Comparison of ENCODE assay signal across 8 mouse cellular contexts in genomic region chr2:30119641-30120051, GRCm38 (mm10). TPM values are rescaled to one million over a fixed set of nuclear protein-coding genes. Genes with fewer than 3 reads are reported as not detected.
DNase-seq lines count a peak whose midpoint lies in the region; ATAC-seq lines count a peak whose summit lies in the region.

No protein-coding gene starts in this region.

- DNase-seq in CD4-positive, CD25-positive, alpha-beta regulatory T cell, adult 2 months (ENCODE audit: low read depth, low spot score) = peak; percentile 83
- peak; percentile 92 for DNase-seq in brain, adult 2 months (ENCODE audit: low read depth, low spot score)
- peak; percentile 83 for DNase-seq in layer of hippocampus, adult 11-12 months (ENCODE audit: low spot score)
- DNase-seq in embryo, embryonic 10.5 days (ENCODE audit: low spot score) = no peak
- no peak for DNase-seq in cerebellum, postnatal 14 days
- DNase-seq in heart, adult 18-20 months = no peak

- peak overlapping the region; percentile 71 for H3K27ac ChIP-seq in neural tube, embryonic 13.5 days (replicated peaks)
- no peak overlapping the region for H3K27ac ChIP-seq in heart, embryonic 11.5 days (ENCODE audit: low read depth, low read length)

- peak overlapping the region; percentile 11; the same call in 1 of the 2 replicates for H3K4me2 ChIP-seq in neural tube, embryonic 13.5 days
- H3K4me2 ChIP-seq in heart, embryonic 11.5 days = no peak overlapping the region

- no peak overlapping the region for H3K4me3 ChIP-seq in neural tube, embryonic 13.5 days
- H3K4me3 ChIP-seq in heart, embryonic 11.5 days (ENCODE audit: low read depth, low read length) = no peak overlapping the region

- H3K9me3 ChIP-seq in neural tube, embryonic 13.5 days = no peaks in the 10 kb centered on the region
- no peaks in the 10 kb centered on the region for H3K9me3 ChIP-seq in heart, embryonic 11.5 days (replicated peaks; ENCODE audit: control insufficient read depth, low read length)

- WGBS in neural tube, embryonic 13.5 days = 14% methylated on average over 6 of the region's 6 CpGs
- WGBS in heart, embryonic 11.5 days (ENCODE audit: insufficient replicate concordance) = 42% methylated on average over 6 of the region's 6 CpGs

- peaks cover 41% of the 10 kb centered on the region for H3K4me1 ChIP-seq in neural tube, embryonic 13.5 days (replicated peaks)
- peaks cover 6% of the 10 kb centered on the region for H3K4me1 ChIP-seq in heart, embryonic 11.5 days (ENCODE audit: control insufficient read depth, insufficient read depth, low read length)

- H3K27me3 ChIP-seq in neural tube, embryonic 13.5 days = no peaks in the 10 kb centered on the region
- no peaks in the 10 kb centered on the region for H3K27me3 ChIP-seq in heart, embryonic 11.5 days (ENCODE audit: control insufficient read depth, insufficient read depth, low read length)

- peaks cover 22% of the 10 kb centered on the region; the same call in 1 of the 2 replicates for H3K36me3 ChIP-seq in neural tube, embryonic 13.5 days
- peaks cover 3% of the 10 kb centered on the region; the same call in 1 of the 2 replicates for H3K36me3 ChIP-seq in heart, embryonic 11.5 days (ENCODE audit: control insufficient read depth, insufficient read depth, low read length)

- ATAC-seq in neural tube, embryonic 13.5 days (ENCODE audit: low read depth) = peak; percentile 54; the same call in 1 of the 2 replicates
- no peak for ATAC-seq in heart, embryonic 11.5 days (replicated peaks; ENCODE audit: insufficient number of reproducible peaks, low FRiP score, low TSS enrichment)

- peak overlapping the region; percentile 9; the same call in 1 of the 2 replicates for H3K9ac ChIP-seq in neural tube, embryonic 13.5 days
- H3K9ac ChIP-seq in heart, embryonic 11.5 days (ENCODE audit: low read depth, low read length) = no peak overlapping the region

RNA-seq across cellular contexts. Expression of gene Zer1, which starts 4.7 kb away (rescaled TPM):
- 11.8 and 12.8 TPM in 2 replicates for polyA plus RNA-seq in neural tube, embryonic 13.5 days (2015; fragmentation: Nextera tagmentation; extraction: Ambion mirVana)
- 10 to 100 TPM; 21.8 to 23.5 TPM for total RNA-seq in heart, adult 18-20 months (2021)
- polyA plus RNA-seq in heart, embryonic 11.5 days (2014; fragmentation: Nextera tagmentation; extraction: Ambion mirVana) = 5.4 and 7.1 TPM in 2 replicates

RNA-seq across cellular contexts. Expression of gene Tbc1d13, which starts 13.9 kb away (rescaled TPM):
- polyA plus RNA-seq in neural tube, embryonic 13.5 days (2015; fragmentation: Nextera tagmentation; extraction: Ambion mirVana) = 9.4 and 11.7 TPM in 2 replicates
- 10 to 100 TPM; 17.4 to 18.6 TPM for total RNA-seq in heart, adult 18-20 months (2021)
- polyA plus RNA-seq in heart, embryonic 11.5 days (2014; fragmentation: Nextera tagmentation; extraction: Ambion mirVana) = 8.2 and 9.1 TPM in 2 replicates

RNA-seq across cellular contexts. Expression of gene Zdhhc12, which starts 26.2 kb away (rescaled TPM):
- polyA plus RNA-seq in neural tube, embryonic 13.5 days (2015; fragmentation: Nextera tagmentation; extraction: Ambion mirVana) = 26.5 and 32.5 TPM in 2 replicates
- total RNA-seq in heart, adult 18-20 months (2021) = 1 to 10 TPM; 2.8 to 3.9 TPM
- 56.3 and 59.1 TPM in 2 replicates for polyA plus RNA-seq in heart, embryonic 11.5 days (2014; fragmentation: Nextera tagmentation; extraction: Ambion mirVana)

RNA-seq across cellular contexts. Expression of gene Pkn3, which starts 42.2 kb away (rescaled TPM):
- polyA plus RNA-seq in neural tube, embryonic 13.5 days (2015; fragmentation: Nextera tagmentation; extraction: Ambion mirVana) = 1.8 and 2.7 TPM in 2 replicates
- 1 to 10 TPM; 7.8 to 9.3 TPM for total RNA-seq in heart, adult 18-20 months (2021)
- polyA plus RNA-seq in heart, embryonic 11.5 days (2014; fragmentation: Nextera tagmentation; extraction: Ambion mirVana) = 11.0 and 11.2 TPM in 2 replicates

RNA-seq across cellular contexts. Expression of gene Endog, which starts 51.6 kb away (rescaled TPM):
- 15.6 and 17.3 TPM in 2 replicates for polyA plus RNA-seq in neural tube, embryonic 13.5 days (2015; fragmentation: Nextera tagmentation; extraction: Ambion mirVana)
- 10 to 100 TPM; 89.0 to 98.3 TPM for total RNA-seq in heart, adult 18-20 months (2021)
- polyA plus RNA-seq in heart, embryonic 11.5 days (2014; fragmentation: Nextera tagmentation; extraction: Ambion mirVana) = 30.0 and 33.4 TPM in 2 replicates

Comparison
In these comparisons a context has a peak if more than half of its experiments do, and no peak if none do; other contexts are left out.
1. DNase-seq: peak in CD4-positive, CD25-positive, alpha-beta regulatory T cell, adult 2 months (single experiment), brain, adult 2 months (single experiment) and layer of hippocampus, adult 11-12 months (single experiment); none in embryo, embryonic 10.5 days (single experiment), cerebellum, postnatal 14 days (0 of 2) and heart, adult 18-20 months (0 of 2).